Mouse (Mus musculus) limb, embryonic 12.5 days (tissue): ENCODE measurements around the gene St7. TPM values are rescaled to one million over a fixed set of nuclear protein-coding genes. Genes with fewer than 3 reads are reported as not detected.

ENCODE experiments used
- ATAC-seq: fragments of 200-750 bp; cut with Nextera tagmentation; 2 replicates; pipeline ENCODE4 v1.8.0; 2017; ENCODE audit warnings: low read depth, moderate TSS enrichment; ENCODE audit not compliant: insufficient number of reproducible peaks, insufficient read depth, low FRiP score, low TSS enrichment
- H3K27ac ChIP-seq: fragments of 300-500 bp; sonication (generic); 2 replicates; pipeline ENCODE4 v1.5.1; 2016; ENCODE audit warnings: mild to moderate bottlenecking, moderate library complexity
- H3K27me3 ChIP-seq: fragments of 300-500 bp; sonication (generic); 2 replicates; pipeline ENCODE4 v1.6.1; 2016; ENCODE audit warnings: mild to moderate bottlenecking, moderate library complexity
- H3K36me3 ChIP-seq: fragments of 300-500 bp; sonication (generic); 2 replicates; pipeline ENCODE4 v1.6.1; 2016; ENCODE audit warnings: mild to moderate bottlenecking, moderate library complexity
- H3K4me1 ChIP-seq: fragments of 300-500 bp; sonication (generic); replicated peaks from 2 replicates; pipeline ENCODE4 v1.6.1; 2016
- H3K4me2 ChIP-seq: fragments of 300-500 bp; sonication (generic); 2 replicates; pipeline ENCODE4 v1.6.1; 2016; ENCODE audit warnings: mild to moderate bottlenecking, moderate library complexity
- H3K4me3 ChIP-seq: fragments of 300-500 bp; sonication (generic); replicated peaks from 2 replicates; pipeline ENCODE4 v1.5.1; 2016; ENCODE audit warnings: mild to moderate bottlenecking
- H3K9ac ChIP-seq: fragments of 300-500 bp; sonication (generic); replicated peaks from 2 replicates; pipeline ENCODE4 v1.6.1; 2016; ENCODE audit warnings: mild to moderate bottlenecking, moderate library complexity
- H3K9me3 ChIP-seq: fragments of 300-500 bp; sonication (generic); 2 replicates; pipeline ENCODE4 v1.6.1; 2016; ENCODE audit warnings: mild to moderate bottlenecking, moderate library complexity
- WGBS: fragments of 180-500 bp; shearing (Covaris S2); methylation state at CpG from one replicate; pipeline ENCODE4 v1.1.7; 2016; 5-methylcytosine and 5-hydroxymethylcytosine counted together
- polyA plus RNA-seq: library from polyadenylated mRNA; unstranded; fragments of >200 nt; fragmentation: Nextera tagmentation; extraction: Ambion mirVana; gene quantifications from 2 replicates; pipeline ENCODE4 v1.2.1, GENCODE M21; 2016

St7 gene
- polyA plus RNA-seq: 21.7 and 24.2 TPM in 2 replicates

DNA sequence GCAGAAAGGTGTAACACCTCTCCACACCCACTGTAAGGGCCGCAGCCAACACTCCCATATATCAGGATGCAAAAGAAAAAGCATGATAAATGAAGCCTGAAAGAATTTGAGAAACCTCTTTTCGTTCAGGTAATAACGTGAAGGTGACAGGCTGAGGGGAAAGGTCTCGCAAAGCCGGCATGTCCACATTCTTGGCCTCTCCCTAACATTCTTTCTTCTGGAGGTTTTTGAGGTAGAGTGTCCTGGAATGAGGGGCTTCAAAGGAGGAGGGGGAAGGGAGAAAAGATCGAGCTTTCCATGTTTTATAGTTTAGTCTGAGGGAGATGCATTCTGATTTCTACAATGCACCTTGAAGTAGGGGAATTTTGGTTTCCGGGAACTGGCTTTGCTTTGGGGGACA is at the start of gene St7:
Gene St7, plus strand, starts transcription at position 287 of the 400 bp plus-strand sequence.
- 66% methylated on average over 7 of the region's 7 CpGs for WGBS
- Histone ChIP-seq H3K9me3 (no peaks in the 10 kb centered on the region), H3K4me3 (peak within 1 kb of the TSS; percentile 74), H3K36me3 (peaks cover 7% of the 10 kb centered on the region; the same call in 1 of the 2 replicates), H3K9ac (peak within 1 kb of the TSS; percentile 91), H3K27me3 (no peaks in the 10 kb centered on the region), H3K4me2 (peak within 1 kb of the TSS; percentile 72), H3K4me1 (peaks cover 9% of the 10 kb centered on the region; the same call in 1 of the 2 replicates), H3K27ac (peak within 1 kb of the TSS; percentile 96)
- no peak for ATAC-seq

DNA sequence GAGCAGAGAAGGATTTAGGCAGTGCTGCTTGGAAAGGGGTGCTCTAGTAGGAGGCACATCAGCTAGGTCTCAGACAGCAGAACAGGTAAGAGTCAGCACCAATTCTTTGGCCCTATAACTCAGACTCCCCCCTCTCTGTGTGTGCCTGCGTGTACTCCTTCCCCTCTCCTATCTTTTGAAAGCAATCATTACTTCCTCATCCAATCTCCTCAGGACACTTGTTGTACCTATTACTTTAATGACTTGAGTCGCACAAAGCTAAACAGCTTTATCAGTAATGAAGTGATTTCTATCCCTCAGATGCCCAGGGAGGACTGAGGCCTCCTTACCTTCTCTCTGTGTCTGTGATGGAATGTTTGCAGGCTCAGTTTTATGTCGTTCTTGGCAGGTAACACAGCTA is 46.6 kb upstream of the St7 start:
- Histone ChIP-seq H3K4me3 (no peak overlapping the region), H3K4me1 (0 out of 2 replicates have a peak, but pooled peaks cover 4% of the 10 kb centered on the region), H3K9me3 (no peaks in the 10 kb centered on the region), H3K27ac (no peak overlapping the region), H3K36me3 (peaks cover 26% of the 10 kb centered on the region), H3K27me3 (no peaks in the 10 kb centered on the region), H3K4me2 (no peak overlapping the region), H3K9ac (no peak overlapping the region)
- ATAC-seq: no peak
- 61% methylated on average over 3 of the region's 3 CpGs for WGBS

DNA sequence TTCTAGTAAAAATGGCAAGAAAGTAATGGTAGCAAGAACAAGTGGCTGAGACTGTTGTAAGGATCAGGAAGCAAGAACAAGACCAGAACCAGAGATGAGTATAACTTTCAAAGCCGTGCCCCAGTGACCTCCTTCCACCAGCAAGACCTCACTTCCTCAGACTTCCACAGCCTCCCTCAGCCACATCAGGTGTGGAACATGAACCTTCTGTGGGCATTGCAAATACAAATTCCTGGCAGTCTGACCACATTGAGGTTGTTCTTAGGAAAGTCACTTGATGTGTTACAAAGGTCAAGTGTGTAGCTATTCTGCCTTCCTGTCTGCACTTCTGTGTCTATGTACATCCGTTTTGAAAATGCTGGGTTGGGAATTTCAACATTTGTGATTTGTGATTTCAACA is 40.6 kb upstream of the St7 start:
- no peak overlapping the region for H3K4me2 ChIP-seq
- H3K27me3 ChIP-seq: no peaks in the 10 kb centered on the region
- no peak overlapping the region for H3K4me3 ChIP-seq
- H3K36me3 ChIP-seq: peaks cover 57% of the 10 kb centered on the region
- no peaks in the 10 kb centered on the region for H3K4me1 ChIP-seq
- ATAC-seq: no peak
- 90% methylated on average over 2 of the region's 2 CpGs for WGBS
- no peak overlapping the region for H3K9ac ChIP-seq
- no peak overlapping the region for H3K27ac ChIP-seq
- no peaks in the 10 kb centered on the region for H3K9me3 ChIP-seq

DNA sequence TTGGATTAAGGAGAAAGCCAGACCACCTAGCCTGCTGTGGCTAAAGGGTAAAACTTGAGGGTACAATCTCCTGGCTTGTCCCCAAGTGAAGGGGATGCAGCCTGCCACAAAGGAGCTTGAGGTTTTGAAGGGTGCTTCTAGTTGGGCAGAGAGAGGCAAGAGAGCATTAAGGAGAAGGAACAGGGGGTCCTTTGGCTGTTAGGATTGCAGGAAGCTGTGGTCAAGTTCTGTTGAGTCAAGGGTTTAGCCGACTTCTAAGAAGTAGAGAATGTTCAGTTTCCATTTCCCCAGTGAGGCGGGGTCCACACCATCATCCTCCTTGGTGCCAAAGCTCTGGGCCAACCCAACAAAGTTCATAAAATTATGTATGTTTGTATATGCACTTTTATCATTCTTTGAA is 37.7 kb upstream of the St7 start:
- Histone ChIP-seq H3K4me1 (no peaks in the 10 kb centered on the region), H3K9me3 (no peaks in the 10 kb centered on the region), H3K27me3 (no peaks in the 10 kb centered on the region), H3K27ac (no peak overlapping the region), H3K4me3 (no peak overlapping the region), H3K36me3 (peaks cover 55% of the 10 kb centered on the region), H3K4me2 (no peak overlapping the region), H3K9ac (no peak overlapping the region)
- 93% methylated on average over 2 of the region's 2 CpGs for WGBS
- ATAC-seq: no peak

DNA sequence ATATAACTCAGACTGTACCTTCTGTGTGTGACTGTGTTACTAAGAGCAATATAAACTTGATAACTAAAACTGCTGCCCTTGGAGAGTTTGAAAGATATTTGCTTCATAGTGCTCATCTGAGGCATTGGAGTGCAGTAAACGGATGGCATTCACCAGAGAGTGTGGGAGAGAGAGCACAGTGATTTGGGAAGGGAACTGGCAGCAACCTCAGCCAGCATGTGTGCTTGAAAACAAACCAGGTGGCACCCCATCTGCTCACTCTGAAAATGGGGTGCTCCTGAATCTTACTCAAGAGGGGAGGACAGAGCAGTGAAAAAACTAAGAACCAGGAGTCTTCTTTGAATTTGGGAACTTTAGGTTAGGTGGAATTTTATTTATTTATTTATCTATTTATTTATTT is 35.4 kb upstream of the St7 start:
- no peak overlapping the region for H3K9ac ChIP-seq
- H3K27ac ChIP-seq: no peak overlapping the region
- no peaks in the 10 kb centered on the region for H3K9me3 ChIP-seq
- no peaks in the 10 kb centered on the region for H3K4me1 ChIP-seq
- H3K4me3 ChIP-seq: no peak overlapping the region
- H3K4me2 ChIP-seq: no peak overlapping the region
- H3K36me3 ChIP-seq: peaks cover 65% of the 10 kb centered on the region
- H3K27me3 ChIP-seq: no peaks in the 10 kb centered on the region
- no peak for ATAC-seq
- 81% methylated on average over 1 of the region's 1 CpGs for WGBS

DNA sequence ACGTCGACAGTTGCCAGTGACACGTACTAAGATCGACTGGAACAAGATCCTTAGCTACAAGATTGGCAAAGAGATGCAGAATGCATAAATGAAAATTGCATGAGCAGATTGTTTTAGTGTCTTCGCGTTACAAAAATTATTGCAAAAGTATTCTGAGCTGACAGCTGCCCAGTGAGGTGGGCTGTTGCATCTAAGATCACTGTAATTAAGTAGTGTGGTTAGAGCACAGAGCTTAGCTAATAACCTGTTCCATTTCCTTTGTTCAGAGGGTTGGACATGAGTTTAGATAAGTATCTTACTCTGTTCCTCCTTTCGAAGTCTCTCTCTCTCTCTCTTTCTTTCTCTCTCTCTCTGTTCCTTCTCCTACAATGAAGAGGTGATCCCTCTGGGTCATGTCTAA is 27.4 kb upstream of the St7 start:
- H3K27ac ChIP-seq: no peak overlapping the region
- peaks cover 73% of the 10 kb centered on the region for H3K36me3 ChIP-seq
- H3K27me3 ChIP-seq: no peaks in the 10 kb centered on the region
- no peak overlapping the region for H3K4me2 ChIP-seq
- WGBS: 95% methylated on average over 7 of the region's 7 CpGs
- no peak overlapping the region for H3K9ac ChIP-seq
- ATAC-seq: no peak
- no peak overlapping the region for H3K4me3 ChIP-seq
- no peaks in the 10 kb centered on the region for H3K9me3 ChIP-seq
- no peaks in the 10 kb centered on the region for H3K4me1 ChIP-seq

DNA sequence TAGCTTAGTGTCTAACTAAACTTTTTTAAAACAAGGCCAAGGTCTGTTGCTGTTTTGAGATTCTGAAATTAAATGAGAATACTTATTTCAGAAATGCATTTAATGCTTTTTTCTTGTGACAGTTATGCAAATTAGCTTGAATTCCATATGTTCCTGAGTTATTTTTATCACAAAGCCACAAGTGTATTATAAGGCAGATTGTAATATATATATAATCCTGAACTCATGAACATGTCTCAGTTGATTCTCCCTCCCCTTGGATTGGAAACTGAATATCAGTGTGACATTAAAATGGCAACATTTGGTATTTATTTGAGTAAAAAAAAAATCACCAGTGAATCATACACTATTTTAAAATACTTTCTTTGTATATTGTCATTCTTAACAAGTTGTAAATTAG is 26.7 kb upstream of the St7 start:
- Histone ChIP-seq H3K36me3 (peaks cover 68% of the 10 kb centered on the region), H3K4me2 (no peak overlapping the region), H3K4me1 (no peaks in the 10 kb centered on the region), H3K27ac (no peak overlapping the region), H3K27me3 (no peaks in the 10 kb centered on the region), H3K9ac (no peak overlapping the region), H3K9me3 (no peaks in the 10 kb centered on the region), H3K4me3 (no peak overlapping the region)
- no peak for ATAC-seq

DNA sequence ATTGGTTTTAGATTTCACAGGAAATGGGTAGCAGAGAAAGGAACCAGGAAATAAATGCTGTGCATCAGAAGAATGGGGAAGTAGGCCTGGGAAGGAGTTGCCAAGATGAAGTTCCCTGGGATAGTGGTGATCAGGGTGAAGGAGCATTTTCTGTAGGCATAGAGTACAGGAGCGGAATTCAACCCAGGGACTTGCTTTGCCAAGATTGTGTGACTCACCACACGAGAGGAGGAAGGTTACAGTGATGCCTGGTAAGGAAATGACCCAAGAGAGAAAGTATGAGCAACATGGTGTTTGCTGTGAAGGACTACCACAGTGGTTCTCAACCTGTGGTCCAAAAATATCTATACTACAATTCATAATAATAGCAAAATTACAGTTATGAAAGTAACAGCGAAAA is 24.9 kb upstream of the St7 start:
- Histone ChIP-seq H3K27me3 (no peaks in the 10 kb centered on the region), H3K9me3 (no peaks in the 10 kb centered on the region), H3K4me2 (no peak overlapping the region), H3K4me3 (no peak overlapping the region), H3K4me1 (no peaks in the 10 kb centered on the region), H3K36me3 (peaks cover 52% of the 10 kb centered on the region), H3K27ac (no peak overlapping the region), H3K9ac (no peak overlapping the region)
- no peak for ATAC-seq
- 93% methylated on average over 3 of the region's 3 CpGs for WGBS

DNA sequence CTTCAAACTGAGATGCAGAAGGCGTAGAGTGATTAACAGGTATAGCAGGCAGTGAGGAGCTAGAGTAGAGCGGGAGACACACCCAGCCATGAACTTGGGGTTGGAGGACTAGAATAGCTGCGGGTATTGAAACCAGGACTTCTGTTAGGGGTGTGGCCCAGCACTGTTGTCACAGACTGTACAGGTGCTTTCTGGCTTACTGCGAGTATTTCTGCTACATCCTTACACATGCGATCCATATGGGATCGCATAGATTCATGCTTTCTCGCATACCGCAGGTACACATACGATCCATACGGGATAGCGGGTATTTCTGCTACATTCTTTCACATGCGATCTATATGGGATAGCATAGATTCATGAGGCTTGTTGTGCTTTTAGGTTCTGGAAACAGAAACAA is 24.4 kb upstream of the St7 start:
- peaks cover 46% of the 10 kb centered on the region for H3K36me3 ChIP-seq
- H3K4me3 ChIP-seq: no peak overlapping the region
- no peak overlapping the region for H3K9ac ChIP-seq
- H3K4me2 ChIP-seq: no peak overlapping the region
- ATAC-seq: no peak
- no peaks in the 10 kb centered on the region for H3K9me3 ChIP-seq
- H3K4me1 ChIP-seq: no peaks in the 10 kb centered on the region
- H3K27ac ChIP-seq: no peak overlapping the region
- 94% methylated on average over 12 of the region's 12 CpGs for WGBS
- H3K27me3 ChIP-seq: no peaks in the 10 kb centered on the region

DNA sequence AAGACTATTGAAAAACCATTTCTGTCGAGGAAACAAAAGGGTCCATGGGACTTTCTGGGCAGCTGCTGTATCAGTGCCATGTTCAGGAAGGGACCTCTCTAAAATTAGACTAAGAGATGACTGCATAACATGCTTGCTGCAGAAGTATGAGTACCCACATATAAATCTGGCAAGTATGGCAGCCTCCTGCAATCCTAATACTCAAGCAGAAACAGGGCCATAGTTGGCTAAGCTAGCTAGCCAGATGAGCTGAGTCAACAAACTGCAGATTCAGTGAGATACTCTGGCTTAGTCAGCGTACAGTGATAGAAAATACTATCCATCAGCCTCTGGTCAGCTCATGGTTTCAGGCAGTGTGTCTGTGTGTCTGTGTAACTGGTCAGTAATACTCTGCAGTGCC is 22.9 kb upstream of the St7 start:
- no peak overlapping the region for H3K27ac ChIP-seq
- no peaks in the 10 kb centered on the region for H3K9me3 ChIP-seq
- no peak for ATAC-seq
- no peaks in the 10 kb centered on the region for H3K27me3 ChIP-seq
- H3K4me2 ChIP-seq: no peak overlapping the region
- no peaks in the 10 kb centered on the region for H3K4me1 ChIP-seq
- H3K4me3 ChIP-seq: no peak overlapping the region
- WGBS: 89% methylated on average over 2 of the region's 2 CpGs
- H3K9ac ChIP-seq: no peak overlapping the region
- H3K36me3 ChIP-seq: peaks cover 38% of the 10 kb centered on the region

DNA sequence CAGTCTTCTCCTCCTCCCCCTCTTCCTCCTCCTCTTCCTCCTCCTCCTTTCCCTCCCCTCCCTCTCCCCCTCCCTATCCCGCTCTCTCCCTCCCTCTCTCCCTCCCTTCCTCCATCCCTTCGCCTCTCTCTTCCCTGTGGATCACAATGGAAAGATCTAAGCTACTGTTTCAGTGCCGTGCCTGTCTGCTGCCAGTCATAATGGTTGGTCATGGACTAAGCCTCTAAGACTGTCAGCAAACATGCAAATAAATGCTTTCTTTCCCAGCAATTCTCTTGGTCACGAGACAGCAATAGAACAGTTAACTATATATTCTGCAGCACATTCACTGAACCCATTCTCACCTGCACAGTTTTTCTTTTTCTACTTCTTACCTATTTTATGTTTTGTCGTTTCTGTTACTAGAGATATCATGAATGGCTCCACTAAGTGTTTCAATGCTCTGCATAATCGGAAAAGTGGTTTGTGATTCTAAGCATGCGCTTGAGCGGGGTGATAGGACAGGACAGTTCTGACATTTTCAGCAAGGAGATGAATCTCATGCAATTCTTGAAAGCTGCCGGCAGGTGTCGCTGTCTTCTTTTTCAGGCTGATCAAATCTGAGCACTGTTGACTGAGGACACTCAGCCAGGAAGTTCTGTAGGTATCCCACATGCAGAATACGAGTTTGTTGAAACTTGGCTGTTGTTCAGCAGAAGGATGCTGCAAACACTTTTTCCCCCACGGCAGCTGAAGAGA is 17.5 kb upstream of the St7 start:
- Histone ChIP-seq H3K27me3 (no peaks in the 10 kb centered on the region), H3K27ac (no peak overlapping the region), H3K36me3 (no peaks in the 10 kb centered on the region), H3K4me2 (no peak overlapping the region), H3K9ac (no peak overlapping the region), H3K4me3 (no peak overlapping the region), H3K9me3 (no peaks in the 10 kb centered on the region), H3K4me1 (no peaks in the 10 kb centered on the region)
- 37% methylated on average over 12 of the region's 12 CpGs for WGBS
- no peak for ATAC-seq

DNA sequence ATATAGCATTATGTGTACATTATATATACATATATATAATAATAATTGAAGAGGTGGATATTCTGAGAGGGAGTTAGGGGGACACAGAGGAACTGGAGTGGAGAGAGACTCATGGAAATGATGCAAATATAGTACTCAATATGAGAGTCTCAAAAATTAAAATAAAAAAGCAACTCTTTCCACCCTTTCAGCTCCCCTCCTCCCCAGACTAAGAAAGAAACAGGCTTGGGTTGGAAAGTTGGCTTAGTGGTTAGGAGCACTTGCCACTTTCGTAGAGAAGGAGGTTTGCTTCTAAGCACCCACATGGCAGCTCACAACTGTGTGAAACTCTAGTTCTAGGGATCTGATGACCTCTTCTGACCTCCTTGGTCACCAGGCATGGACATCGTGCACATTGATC is 15.7 kb upstream of the St7 start:
- no peaks in the 10 kb centered on the region for H3K36me3 ChIP-seq
- no peak overlapping the region for H3K9ac ChIP-seq
- no peak overlapping the region for H3K4me2 ChIP-seq
- H3K9me3 ChIP-seq: peaks cover 6% of the 10 kb centered on the region
- H3K27me3 ChIP-seq: no peaks in the 10 kb centered on the region
- H3K4me3 ChIP-seq: no peak overlapping the region
- WGBS: 77% methylated on average over 2 of the region's 2 CpGs
- no peaks in the 10 kb centered on the region for H3K4me1 ChIP-seq
- H3K27ac ChIP-seq: no peak overlapping the region
- ATAC-seq: no peak
